Mouse (Mus musculus): ENCODE measurements at regions not wholly inside any gene's neighbourhood (a gene's known extent, or its start where the extent isn't known, plus 50 kb on each side); places are given as distances from the start of the nearest gene placed in this dataset.

GRCm38 (mm10) chr17:93409329-93409728 lies 210.5 kb downstream of the Adcyap1 start:
- TF ChIP-seq ZNF384 (IDR thresholded peaks at IDR 0.05; ENCODE audit: low read depth, low read length) (no peak), CHD2 (IDR thresholded peaks at IDR 0.05; ENCODE audit: low read depth, low read length) (no peak), ZC3H11A (IDR thresholded peaks at IDR 0.05; ENCODE audit: borderline replicate concordance, low read depth, low read length) (no peak), HCFC1 (IDR thresholded peaks at IDR 0.05; ENCODE audit: borderline replicate concordance, insufficient read depth, low read length) (no peak), MAFK (IDR thresholded peaks at IDR 0.05; ENCODE audit: insufficient read depth, low read depth, low read length) (no peak)
